Mouse (Mus musculus) lung, adult 2 months (tissue): ENCODE measurements at regions not wholly inside any gene's neighbourhood (a gene's known extent, or its start where the extent isn't known, plus 50 kb on each side); places are given as distances from the start of the nearest gene placed in this dataset.

Experiments
- CTCF ChIP-seq: fragments of 200-500 bp; IDR thresholded peaks from 2 replicates; pipeline ENCODE4 v1.5.1; 2011; ENCODE audit warnings: mild to moderate bottlenecking, low read length, control low read depth; ENCODE audit not compliant: insufficient read depth
- POLR2A ChIP-seq: fragments of 200-500 bp; IDR thresholded peaks from 2 replicates; pipeline ENCODE4 v1.6.1; 2011; ENCODE audit warnings: low read depth, mild to moderate bottlenecking, control low read depth, low read length, borderline replicate concordance; ENCODE audit errors: extremely low read depth

DNA sequence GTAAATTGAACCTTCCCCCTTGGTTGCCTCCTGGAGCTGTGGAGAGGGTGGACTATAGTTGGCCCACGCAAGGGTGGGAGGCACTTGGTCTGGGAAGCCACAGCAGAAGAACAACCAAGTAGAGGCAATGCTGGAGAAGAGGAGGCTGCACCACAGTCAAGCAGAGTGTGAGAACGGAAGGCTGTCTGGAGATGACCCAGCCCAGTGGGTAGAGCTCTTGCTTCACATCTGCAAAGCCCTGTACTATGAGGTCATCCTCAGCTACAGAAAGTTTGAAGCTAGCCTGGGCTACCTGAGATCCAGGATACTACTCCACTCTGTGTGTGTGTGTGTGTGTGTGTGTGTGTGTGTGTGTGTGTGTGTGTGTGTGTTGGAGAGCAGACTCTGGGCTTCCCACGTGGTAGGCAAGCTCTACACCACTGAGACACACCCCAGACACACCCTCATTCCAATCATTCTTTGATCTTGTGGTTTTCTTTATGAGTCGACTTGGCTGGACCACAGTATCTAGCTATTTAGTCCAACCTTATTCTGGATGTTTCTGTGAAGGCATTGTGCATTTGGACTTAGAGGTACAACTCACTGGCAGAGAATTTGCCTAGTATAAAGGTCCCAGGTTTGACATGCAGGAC lies 111.5 kb upstream of the Med13l start:
- TF ChIP-seq CTCF: no peak
- TF ChIP-seq POLR2A: no peak
